Mouse (Mus musculus): ENCODE results near the gene Urm1. TPM values are rescaled to one million over a fixed set of nuclear protein-coding genes. Genes with fewer than 3 reads are reported as not detected.

The Urm1 gene
- polyA plus RNA-seq, 1 experiment: 22.3 TPM

- Histone ChIP-seq H3K4me3 (replicated peaks; ENCODE audit: control insufficient read depth, low read depth, low read length) (peak within 1 kb of the TSS; percentile 88), H3K4me1 (ENCODE audit: control insufficient read depth, insufficient read depth, low read length) (no peaks in the 10 kb centered on the region; the same call in 1 of the 2 replicates), H3K27ac (ENCODE audit: control insufficient read depth, insufficient read depth, low read depth, low read length, poor library complexity) (peak within 1 kb of the TSS; percentile 70)
- TF ChIP-seq CTCF (IDR thresholded peaks at IDR 0.05; ENCODE audit: control insufficient read depth, insufficient read depth, low read length) (no peak), POLR2A (IDR thresholded peaks at IDR 0.05; ENCODE audit: borderline replicate concordance, control insufficient read depth, low read depth, low read length) (0 out of 2 replicates have a peak, but pooled peaks have one; percentile 29)
- under 1% methylated on average over 45 of the region's 45 CpGs for WGBS
These were observed 31.8 kb upstream of the Urm1 start, which contains the start of gene Trub2 for GRCm38 (mm10) chr2:29787937-29788681. Gene Trub2, minus strand, starts transcription at chr2:29788502.

DNA sequence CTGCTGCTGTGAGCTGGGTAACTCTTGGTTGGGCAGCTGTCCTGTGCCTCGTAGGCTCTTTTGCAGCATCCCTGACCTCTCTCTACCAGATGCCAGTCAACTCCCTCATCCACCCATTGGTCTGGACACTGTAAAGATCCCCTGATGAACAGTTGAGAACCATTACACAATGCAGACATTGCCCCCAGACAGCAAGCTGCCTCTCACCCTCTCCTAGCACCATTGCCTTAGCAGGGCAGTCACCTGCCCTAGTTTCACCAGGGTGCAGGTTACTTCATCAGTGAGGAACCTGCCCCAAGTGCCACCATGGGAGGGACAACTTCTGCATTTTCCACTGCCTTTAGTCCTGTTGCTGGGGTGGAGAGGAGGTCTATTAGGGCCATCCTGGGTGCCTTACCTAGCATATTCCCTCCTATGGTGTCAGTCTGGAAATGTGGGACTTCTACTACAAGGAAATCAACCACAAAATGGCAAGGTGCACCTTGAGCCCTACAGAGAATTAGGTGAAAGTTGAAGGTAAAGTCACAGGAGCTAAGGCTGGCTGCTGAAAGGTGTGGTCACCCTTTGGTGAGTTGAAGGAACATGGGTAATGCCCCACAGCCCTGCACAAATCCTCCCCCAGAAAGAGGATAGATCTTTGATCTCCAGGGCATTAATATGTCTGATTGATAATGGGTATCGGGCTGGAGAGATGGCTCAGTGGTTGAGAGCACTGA, 26.9 kb upstream of the Urm1 start:
- WGBS: 91% methylated on average over 2 of the region's 2 CpGs
- TF ChIP-seq POLR2A (IDR thresholded peaks at IDR 0.05; ENCODE audit: borderline replicate concordance, control insufficient read depth, low read depth, low read length): no peak
- no peak for TF ChIP-seq CTCF (IDR thresholded peaks at IDR 0.05; ENCODE audit: control insufficient read depth, insufficient read depth, low read length)
- no peak overlapping the region for H3K4me3 ChIP-seq (replicated peaks; ENCODE audit: control insufficient read depth, low read depth, low read length)
- H3K4me1 ChIP-seq (ENCODE audit: control insufficient read depth, insufficient read depth, low read length): peaks cover 2% of the 10 kb centered on the region; the same call in 1 of the 2 replicates
- peak overlapping the region; percentile 80 for H3K27ac ChIP-seq (ENCODE audit: control insufficient read depth, insufficient read depth, low read depth, low read length, poor library complexity)

DNA sequence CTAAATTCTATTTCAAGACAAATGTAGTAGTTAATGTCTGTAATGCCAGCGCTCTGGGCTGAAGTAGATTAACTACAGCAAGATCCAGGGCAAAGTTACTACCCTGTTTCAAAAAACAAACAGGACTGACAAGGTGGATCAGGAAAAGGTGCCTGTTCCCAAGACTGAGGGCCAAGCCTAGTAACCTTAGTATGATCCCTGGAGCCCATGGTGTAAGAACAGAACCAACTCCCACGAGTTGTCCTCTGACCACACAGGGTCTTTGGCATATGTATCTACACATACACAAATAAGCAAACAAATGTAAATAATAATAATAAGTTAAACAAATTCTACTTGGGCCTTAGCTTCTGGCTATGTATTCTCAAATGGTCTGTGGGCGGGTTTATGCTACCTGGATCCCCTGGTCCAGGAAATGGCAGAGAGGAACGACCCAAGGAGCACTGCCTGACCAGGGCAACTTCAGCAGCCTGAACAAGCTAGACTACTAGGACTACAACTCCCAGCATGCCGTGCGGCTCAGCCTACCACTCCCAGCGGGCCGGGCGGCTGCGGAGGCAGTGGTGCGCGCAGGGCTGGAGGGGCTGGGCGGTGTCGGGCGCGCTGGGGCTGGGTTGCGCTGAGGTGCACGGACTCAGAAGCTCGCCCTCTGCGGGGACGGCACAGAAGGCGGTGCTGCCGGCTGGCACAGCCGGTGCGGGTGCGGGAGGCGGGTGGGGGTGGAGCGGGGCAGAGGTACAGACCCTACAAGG, 17.6 kb upstream of the Urm1 start, which contains the start of gene Slc27a4:
TSS of gene Slc27a4 (plus strand) at position 560 of the 752 bp plus-strand sequence.
- Histone ChIP-seq H3K27ac (ENCODE audit: control insufficient read depth, insufficient read depth, low read depth, low read length, poor library complexity) (peak within 1 kb of the TSS; percentile 75), H3K4me1 (ENCODE audit: control insufficient read depth, insufficient read depth, low read length) (no peaks in the 10 kb centered on the region), H3K4me3 (replicated peaks; ENCODE audit: control insufficient read depth, low read depth, low read length) (peak within 1 kb of the TSS; percentile 76)
- WGBS: 3% methylated on average over 28 of the region's 28 CpGs
- TF ChIP-seq POLR2A (IDR thresholded peaks at IDR 0.05; ENCODE audit: borderline replicate concordance, control insufficient read depth, low read depth, low read length) (peak; percentile 50; the same call in 1 of the 2 replicates), CTCF (IDR thresholded peaks at IDR 0.05; ENCODE audit: control insufficient read depth, insufficient read depth, low read length) (0 out of 2 replicates have a peak, but pooled peaks have one; percentile 1)

GRCm38 (mm10) chr2:29802827-29803201, 17.1 kb upstream of the Urm1 start:
- Histone ChIP-seq H3K4me1 (ENCODE audit: control insufficient read depth, insufficient read depth, low read length) (no peaks in the 10 kb centered on the region), H3K27ac (ENCODE audit: control insufficient read depth, insufficient read depth, low read depth, low read length, poor library complexity) (peak overlapping the region; percentile 75), H3K4me3 (replicated peaks; ENCODE audit: control insufficient read depth, low read depth, low read length) (peak overlapping the region; percentile 76)
- TF ChIP-seq CTCF (IDR thresholded peaks at IDR 0.05; ENCODE audit: control insufficient read depth, insufficient read depth, low read length) (no peak), POLR2A (IDR thresholded peaks at IDR 0.05; ENCODE audit: borderline replicate concordance, control insufficient read depth, low read depth, low read length) (no peak)
- WGBS: under 1% methylated on average over 39 of the region's 39 CpGs

DNA sequence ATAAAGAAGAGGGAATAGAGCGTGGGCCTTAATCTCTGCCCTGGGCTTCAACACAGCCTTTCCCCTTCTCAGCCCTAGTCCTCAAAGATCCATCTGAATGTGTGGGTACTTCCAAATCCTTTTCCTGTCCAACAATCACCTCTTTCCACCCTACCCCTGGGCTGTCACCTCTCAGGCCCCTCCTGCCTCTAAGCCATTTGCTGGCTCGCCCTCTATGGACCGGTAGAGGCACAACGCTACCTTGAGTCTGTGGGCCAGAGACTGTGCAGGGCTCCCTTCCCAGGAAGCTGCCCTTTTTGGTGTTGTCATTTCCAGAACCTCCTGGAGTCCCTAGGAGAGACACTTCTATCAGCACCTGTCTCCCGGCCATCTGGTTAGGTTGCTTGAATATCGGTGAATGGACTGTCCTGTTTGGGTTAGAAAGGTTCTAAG, 16.5 kb upstream of the Urm1 start:
- WGBS: 33% methylated on average over 6 of the region's 6 CpGs
- H3K4me3 ChIP-seq (replicated peaks; ENCODE audit: control insufficient read depth, low read depth, low read length): peak overlapping the region; percentile 76
- no peak overlapping the region for H3K27ac ChIP-seq (ENCODE audit: control insufficient read depth, insufficient read depth, low read depth, low read length, poor library complexity)
- TF ChIP-seq CTCF (IDR thresholded peaks at IDR 0.05; ENCODE audit: control insufficient read depth, insufficient read depth, low read length): peak; percentile 53; the same call in 1 of the 2 replicates
- no peak for TF ChIP-seq POLR2A (IDR thresholded peaks at IDR 0.05; ENCODE audit: borderline replicate concordance, control insufficient read depth, low read depth, low read length)
- no peaks in the 10 kb centered on the region for H3K4me1 ChIP-seq (ENCODE audit: control insufficient read depth, insufficient read depth, low read length)

GRCm38 (mm10) chr2:29815678-29816371, 4.0 kb upstream of the Urm1 start:
- Histone ChIP-seq H3K4me3 (replicated peaks; ENCODE audit: control insufficient read depth, low read depth, low read length) (no peak overlapping the region), H3K4me1 (ENCODE audit: control insufficient read depth, insufficient read depth, low read length) (no peaks in the 10 kb centered on the region; the same call in 1 of the 2 replicates), H3K27ac (ENCODE audit: control insufficient read depth, insufficient read depth, low read depth, low read length, poor library complexity) (no peak overlapping the region)
- TF ChIP-seq CTCF (IDR thresholded peaks at IDR 0.05; ENCODE audit: control insufficient read depth, insufficient read depth, low read length): no peak
- no peak for TF ChIP-seq POLR2A (IDR thresholded peaks at IDR 0.05; ENCODE audit: borderline replicate concordance, control insufficient read depth, low read depth, low read length)
- 82% methylated on average over 11 of the region's 11 CpGs for WGBS

DNA sequence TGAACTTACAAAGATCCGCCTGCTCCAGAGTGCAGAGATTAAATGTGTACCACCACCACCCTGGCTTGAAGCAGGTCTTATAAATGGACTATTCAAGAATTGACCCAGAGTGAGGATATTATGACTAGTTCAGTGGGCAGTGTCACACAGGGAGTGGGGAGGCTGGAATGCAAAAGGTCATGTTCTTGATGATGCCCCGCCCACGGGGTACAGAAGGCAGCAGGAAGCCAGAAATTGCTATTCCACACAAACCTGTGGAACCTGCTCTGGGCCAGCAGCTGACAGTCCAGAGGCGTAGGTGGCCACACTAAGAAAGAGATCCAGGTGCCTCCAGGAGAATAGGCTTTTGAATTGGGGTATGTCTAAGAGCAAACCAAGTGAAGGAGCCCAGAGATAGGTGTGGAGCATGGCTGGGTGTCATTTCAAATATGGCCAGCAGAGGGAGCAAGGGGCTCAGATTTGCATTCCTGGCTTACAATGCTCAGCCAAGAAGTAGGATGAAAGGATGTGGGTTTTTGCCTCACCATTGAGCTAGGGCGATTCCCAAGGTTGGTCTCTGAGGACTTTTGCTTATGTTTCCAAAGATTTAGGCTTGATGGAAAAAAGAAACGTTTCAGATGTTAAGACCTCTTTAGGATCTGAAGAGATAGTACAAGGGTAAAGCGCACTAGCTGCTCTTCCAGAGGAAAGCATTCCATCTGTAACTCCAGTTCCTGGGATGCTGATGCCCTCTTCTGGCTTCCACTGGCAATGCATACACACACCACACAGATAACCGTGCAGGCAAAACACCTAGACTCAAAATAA, 2.2 kb upstream of the Urm1 start:
- Histone ChIP-seq H3K27ac (ENCODE audit: control insufficient read depth, insufficient read depth, low read depth, low read length, poor library complexity) (no peak overlapping the region), H3K4me3 (replicated peaks; ENCODE audit: control insufficient read depth, low read depth, low read length) (no peak overlapping the region), H3K4me1 (ENCODE audit: control insufficient read depth, insufficient read depth, low read length) (no peaks in the 10 kb centered on the region; the same call in 1 of the 2 replicates)
- 38% methylated on average over 8 of the region's 8 CpGs for WGBS
- TF ChIP-seq CTCF (IDR thresholded peaks at IDR 0.05; ENCODE audit: control insufficient read depth, insufficient read depth, low read length): peak; percentile 81
- no peak for TF ChIP-seq POLR2A (IDR thresholded peaks at IDR 0.05; ENCODE audit: borderline replicate concordance, control insufficient read depth, low read depth, low read length)
